19 mouse cellular contexts compared by ENCODE assay signal in the genomic region with DNA sequence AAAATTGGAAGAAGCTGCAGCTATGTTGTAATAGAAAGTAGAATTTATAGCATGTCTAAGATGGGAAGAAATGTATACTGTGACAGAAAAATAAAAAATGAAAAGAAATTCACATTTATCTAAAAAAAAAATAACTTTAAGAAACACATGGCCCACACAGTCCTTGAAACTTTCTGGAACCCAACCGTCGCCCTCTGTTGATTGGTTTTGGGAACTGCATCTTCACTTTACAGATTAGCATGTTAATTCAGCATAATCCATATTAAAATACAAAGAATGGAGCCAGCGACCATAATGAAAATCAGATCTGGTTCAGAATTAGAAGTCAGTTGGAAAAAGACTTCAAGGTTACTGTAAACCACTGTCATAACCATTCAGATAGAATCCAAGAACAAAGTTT.
DNase-seq lines count a peak whose midpoint lies in the region; ATAC-seq and TF ChIP-seq lines count a peak whose summit lies in the region.
"Had no signal": no experiment of that assay in that cellular context is flagged by ENCODE, and none has a peak within 500 bp of the region (broad histone marks: within the 10 kb centered on the region; RNA-seq: fewer than 3 reads in every experiment).

No protein-coding gene starts in this region.

- H3K4me3 ChIP-seq in hindbrain, embryonic 11.5 days (ENCODE audit: low read depth, low read length): no peak overlapping the region
- H3K4me3 ChIP-seq in hindbrain, embryonic 12.5 days: no peak overlapping the region
- H3K4me3 ChIP-seq in liver, postnatal 0 days (ENCODE audit: low read depth, low read length): no peak overlapping the region
- no peak overlapping the region for H3K4me3 ChIP-seq in liver, embryonic 11.5 days (ENCODE audit: low read depth, low read length)
- H3K4me3 ChIP-seq in intestine, embryonic 15.5 days (replicated peaks): no peak overlapping the region
- H3K4me3 ChIP-seq: forebrain, embryonic 15.5 days; liver, embryonic 15.5 days; midbrain, embryonic 13.5 days had no signal

- no peaks in the 10 kb centered on the region for H3K36me3 ChIP-seq in hindbrain, embryonic 11.5 days (ENCODE audit: control insufficient read depth, insufficient read depth, low read length)
- H3K36me3 ChIP-seq in hindbrain, embryonic 12.5 days: no peaks in the 10 kb centered on the region
- H3K36me3 ChIP-seq in liver, postnatal 0 days (replicated peaks; ENCODE audit: insufficient read depth, low read length): no peaks in the 10 kb centered on the region
- no peaks in the 10 kb centered on the region for H3K36me3 ChIP-seq in liver, embryonic 11.5 days (ENCODE audit: control insufficient read depth, insufficient read depth, low read length)
- no peaks in the 10 kb centered on the region for H3K36me3 ChIP-seq in intestine, embryonic 15.5 days
- H3K36me3 ChIP-seq: forebrain, embryonic 15.5 days; liver, embryonic 15.5 days; midbrain, embryonic 13.5 days had no signal

- H3K27me3 ChIP-seq in hindbrain, embryonic 11.5 days (ENCODE audit: control insufficient read depth, insufficient read depth, low read length): no peaks in the 10 kb centered on the region
- no peaks in the 10 kb centered on the region for H3K27me3 ChIP-seq in hindbrain, embryonic 12.5 days
- no peaks in the 10 kb centered on the region for H3K27me3 ChIP-seq in liver, postnatal 0 days (ENCODE audit: insufficient read depth, low read length)
- H3K27me3 ChIP-seq in liver, embryonic 11.5 days (replicated peaks; ENCODE audit: control insufficient read depth, insufficient read depth, low read length): no peaks in the 10 kb centered on the region
- no peaks in the 10 kb centered on the region for H3K27me3 ChIP-seq in Patski
- no peaks in the 10 kb centered on the region for H3K27me3 ChIP-seq in intestine, embryonic 15.5 days (replicated peaks)
- H3K27me3 ChIP-seq: forebrain, embryonic 15.5 days; liver, embryonic 15.5 days; midbrain, embryonic 13.5 days had no signal

- CTCF ChIA-PET in Patski (lab: Charles Lee): interaction anchor here (1.6 kb wide), 1 partner anchor 10 kb away, joined by 4 read pairs; no protein-coding TSS in a partner anchor

- H3K9me3 ChIP-seq in hindbrain, embryonic 11.5 days (ENCODE audit: control insufficient read depth, low read length): no peaks in the 10 kb centered on the region
- H3K9me3 ChIP-seq in hindbrain, embryonic 12.5 days (replicated peaks): no peaks in the 10 kb centered on the region
- H3K9me3 ChIP-seq in liver, postnatal 0 days (ENCODE audit: low read length): no peaks in the 10 kb centered on the region
- H3K9me3 ChIP-seq in liver, embryonic 11.5 days (ENCODE audit: control insufficient read depth, low read length): no peaks in the 10 kb centered on the region
- no peaks in the 10 kb centered on the region for H3K9me3 ChIP-seq in intestine, embryonic 15.5 days
- H3K9me3 ChIP-seq: forebrain, embryonic 15.5 days; liver, embryonic 15.5 days; midbrain, embryonic 13.5 days had no signal

- peak; percentile 25 for DNase-seq in hindbrain, embryonic 11.5 days (ENCODE audit: low spot score)
- no peak for DNase-seq in liver, postnatal 0 days
- no peak for DNase-seq in liver, embryonic 11.5 days (ENCODE audit: low spot score)
- DNase-seq in Patski (ENCODE audit: low read depth, low spot score): no peak
- DNase-seq in retina, embryonic 14.5 days (ENCODE audit: low spot score): peak; percentile 10
- DNase-seq in cerebellum, adult 11 months: no peak
- DNase-seq: adrenal gland, postnatal 25 days; cerebellum, postnatal 25 days; gastrocnemius, postnatal 14 days; heart, postnatal 10 days; right cerebral cortex, postnatal 4 days had no signal

- in situ Hi-C loops in Patski (cut with MboI; ENCODE audit: low pct_unique_long_range_greater_than_20kb): no loop called here

- no peak overlapping the region for H3K9ac ChIP-seq in hindbrain, embryonic 11.5 days (ENCODE audit: low read depth, low read length)
- H3K9ac ChIP-seq in hindbrain, embryonic 12.5 days: no peak overlapping the region
- no peak overlapping the region for H3K9ac ChIP-seq in liver, postnatal 0 days (replicated peaks)
- H3K9ac ChIP-seq in liver, embryonic 11.5 days (ENCODE audit: low read depth, low read length): no peak overlapping the region
- H3K9ac ChIP-seq in intestine, embryonic 15.5 days: no peak overlapping the region
- H3K9ac ChIP-seq: forebrain, embryonic 15.5 days; liver, embryonic 15.5 days; midbrain, embryonic 13.5 days had no signal

- POLR2A ChIA-PET in Patski (lab: Charles Lee): no interaction called here

- WGBS in hindbrain, embryonic 11.5 days: 41% methylated on average over 3 of the region's 3 CpGs
- 48% methylated on average over 3 of the region's 3 CpGs for WGBS in hindbrain, embryonic 12.5 days
- 50% methylated on average over 3 of the region's 3 CpGs for WGBS in liver, postnatal 0 days (ENCODE audit: insufficient replicate concordance)
- WGBS in liver, embryonic 11.5 days: 27% methylated on average over 3 of the region's 3 CpGs
- WGBS in intestine, embryonic 15.5 days: 48% methylated on average over 3 of the region's 3 CpGs

- TF ChIP-seq EP300 in liver, postnatal 0 days (IDR thresholded peaks at IDR 0.05; ENCODE audit: low read depth): no peak

- no peaks in the 10 kb centered on the region for H3K4me1 ChIP-seq in hindbrain, embryonic 11.5 days (replicated peaks; ENCODE audit: control insufficient read depth, insufficient read depth, low read length)
- no peaks in the 10 kb centered on the region for H3K4me1 ChIP-seq in hindbrain, embryonic 12.5 days
- no peaks in the 10 kb centered on the region for H3K4me1 ChIP-seq in liver, postnatal 0 days (ENCODE audit: insufficient read depth)
- no peaks in the 10 kb centered on the region for H3K4me1 ChIP-seq in liver, embryonic 11.5 days (replicated peaks; ENCODE audit: control insufficient read depth, insufficient read depth, low read length)
- no peaks in the 10 kb centered on the region for H3K4me1 ChIP-seq in intestine, embryonic 15.5 days (replicated peaks)
- H3K4me1 ChIP-seq: forebrain, embryonic 15.5 days; liver, embryonic 15.5 days; midbrain, embryonic 13.5 days had no signal

- no peak overlapping the region for H3K4me2 ChIP-seq in hindbrain, embryonic 11.5 days (replicated peaks; ENCODE audit: low read depth, low read length)
- no peak overlapping the region for H3K4me2 ChIP-seq in hindbrain, embryonic 12.5 days (replicated peaks)
- no peak overlapping the region for H3K4me2 ChIP-seq in liver, postnatal 0 days (ENCODE audit: low read depth, low read length)
- H3K4me2 ChIP-seq in liver, embryonic 11.5 days: no peak overlapping the region
- H3K4me2 ChIP-seq in intestine, embryonic 15.5 days (replicated peaks): no peak overlapping the region
- H3K4me2 ChIP-seq: forebrain, embryonic 15.5 days; liver, embryonic 15.5 days; midbrain, embryonic 13.5 days had no signal

- ATAC-seq in hindbrain, embryonic 11.5 days (ENCODE audit: low FRiP score): no peak
- ATAC-seq in hindbrain, embryonic 12.5 days (ENCODE audit: low FRiP score): no peak
- no peak for ATAC-seq in liver, postnatal 0 days
- ATAC-seq in liver, embryonic 11.5 days (replicated peaks; ENCODE audit: low FRiP score): no peak
- no peak for ATAC-seq in Patski
- ATAC-seq in intestine, embryonic 15.5 days: no peak
- ATAC-seq: activated CD4-positive, CD25-positive, alpha-beta regulatory T cell, adult 4 months; CD4-positive, CD25-positive, alpha-beta regulatory T cell, adult 4 months; forebrain, embryonic 15.5 days; midbrain, embryonic 13.5 days had no signal

- 0 out of 2 replicates have a peak, but pooled peaks have one; percentile 20 for TF ChIP-seq CTCF in liver, postnatal 0 days (IDR thresholded peaks at IDR 0.05; ENCODE audit: low read depth)
- TF ChIP-seq CTCF in Patski (IDR thresholded peaks at IDR 0.05): peak; percentile 23

- H3K27ac ChIP-seq in hindbrain, embryonic 11.5 days (ENCODE audit: low read depth, low read length): no peak overlapping the region
- H3K27ac ChIP-seq in hindbrain, embryonic 12.5 days: no peak overlapping the region
- no peak overlapping the region for H3K27ac ChIP-seq in liver, postnatal 0 days (ENCODE audit: low read depth)
- H3K27ac ChIP-seq in liver, embryonic 11.5 days (ENCODE audit: low read depth, low read length): no peak overlapping the region
- H3K27ac ChIP-seq in intestine, embryonic 15.5 days: no peak overlapping the region
- H3K27ac ChIP-seq: forebrain, embryonic 15.5 days; liver, embryonic 15.5 days; macrophage; midbrain, embryonic 13.5 days had no signal

Comparison
In these comparisons a context has a peak if more than half of its experiments do, and no peak if none do; other contexts are left out.
1. DNase-seq: peak in hindbrain, embryonic 11.5 days (single experiment) and retina, embryonic 14.5 days (single experiment); none in liver, postnatal 0 days (single experiment), liver, embryonic 11.5 days (single experiment), Patski (single experiment) and cerebellum, adult 11 months (single experiment).